Mouse (Mus musculus): Measurements from ENCODE around the gene Myo18a.

DNA sequence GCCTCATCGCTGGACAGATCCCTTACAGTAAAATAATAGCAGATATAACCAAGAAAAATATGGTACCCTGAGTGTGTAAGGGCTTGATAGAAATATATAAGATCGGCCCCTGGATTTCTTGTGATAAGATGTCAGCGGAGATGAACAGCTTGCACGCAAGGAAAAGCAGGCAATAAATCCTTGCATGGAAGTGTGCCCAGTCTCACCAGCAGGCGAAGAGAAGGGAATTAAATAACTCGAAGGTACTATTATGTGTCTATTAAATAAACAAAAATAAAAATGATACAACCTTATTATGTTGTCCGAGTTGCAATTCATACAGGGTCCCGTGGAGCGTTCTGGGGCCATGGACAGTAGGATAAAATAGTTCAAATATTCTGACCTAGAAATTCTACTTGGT lies 133.0 kb downstream of the Myo18a start:
- no peak for TF ChIP-seq ZC3H11A (IDR thresholded peaks at IDR 0.05; ENCODE audit: borderline replicate concordance, low read depth, low read length)
- TF ChIP-seq ZNF384 (IDR thresholded peaks at IDR 0.05; ENCODE audit: low read depth, low read length) = no peak
- no peak for TF ChIP-seq CHD2 (IDR thresholded peaks at IDR 0.05; ENCODE audit: low read depth, low read length)
- TF ChIP-seq HCFC1 (IDR thresholded peaks at IDR 0.05; ENCODE audit: borderline replicate concordance, insufficient read depth, low read length) = no peak
- no peak for TF ChIP-seq MAFK (IDR thresholded peaks at IDR 0.05; ENCODE audit: insufficient read depth, low read depth, low read length)

Data from ES-E14 (cell line).